Mouse (Mus musculus) hindbrain, embryonic 14.5 days (tissue): ENCODE measurements around the gene Il19. TPM values are rescaled to one million over a fixed set of nuclear protein-coding genes. Genes with fewer than 3 reads are reported as not detected.

Source experiments
- ATAC-seq: fragments of 200-750 bp; cut with Nextera tagmentation; 2 replicates; pipeline ENCODE4 v1.8.0; 2017; ENCODE audit warnings: moderate number of reproducible peaks, mild to moderate bottlenecking, moderate TSS enrichment, moderate library complexity; ENCODE audit not compliant: low FRiP score
- DNase-seq: peaks from one replicate; pipeline ENCODE4 v3.0.0-alpha.2; 2015; ENCODE audit warnings: low spot score
- H3K27ac ChIP-seq: fragments of 300-500 bp; sonication (generic); 2 replicates; pipeline ENCODE4 v1.5.1; 2014; ENCODE audit warnings: mild to moderate bottlenecking, moderate library complexity
- H3K27me3 ChIP-seq: fragments of 300-500 bp; sonication (generic); 2 replicates; pipeline ENCODE4 v1.6.1; 2014; ENCODE audit warnings: mild to moderate bottlenecking, low read length, mixed read lengths; ENCODE audit not compliant: control insufficient read depth, insufficient read depth
- H3K36me3 ChIP-seq: fragments of 300-500 bp; sonication (generic); replicated peaks from 2 replicates; pipeline ENCODE4 v1.6.1; 2014; ENCODE audit not compliant: control insufficient read depth, insufficient read depth
- H3K4me1 ChIP-seq: fragments of 300-500 bp; sonication (generic); replicated peaks from 2 replicates; pipeline ENCODE4 v1.6.1; 2014; ENCODE audit warnings: antibody characterized with exemption, low read length, mixed read lengths; ENCODE audit not compliant: control insufficient read depth, insufficient read depth
- H3K4me2 ChIP-seq: fragments of 300-500 bp; sonication (generic); replicated peaks from 2 replicates; pipeline ENCODE4 v1.6.1; 2014; ENCODE audit warnings: mild to moderate bottlenecking, moderate library complexity
- H3K4me3 ChIP-seq: fragments of 300-500 bp; sonication (generic); replicated peaks from 2 replicates; pipeline ENCODE4 v1.5.1; 2014; ENCODE audit warnings: mild to moderate bottlenecking, low read length
- H3K9ac ChIP-seq: fragments of 300-500 bp; sonication (generic); 2 replicates; pipeline ENCODE4 v1.6.1; 2014
- H3K9me3 ChIP-seq: fragments of 300-500 bp; sonication (generic); 2 replicates; pipeline ENCODE4 v1.6.1; 2016; ENCODE audit warnings: low read length; ENCODE audit not compliant: control insufficient read depth
- WGBS: fragments of 180-500 bp; shearing (Covaris S2); extraction: QIAGEN DNeasy Blood & Tissue Kit; methylation state at CpG from one replicate; pipeline ENCODE4 v1.1.7; 2014; 5-methylcytosine and 5-hydroxymethylcytosine counted together
- polyA plus RNA-seq: library from polyadenylated mRNA; unstranded; fragments of >200 nt; fragmentation: Nextera tagmentation; extraction: Ambion mirVana; gene quantifications from 2 replicates; pipeline ENCODE4 v1.2.1, GENCODE M21; 2014

Il19 gene
- polyA plus RNA-seq, 1 experiment from 2014 or later, result not detected

DNA sequence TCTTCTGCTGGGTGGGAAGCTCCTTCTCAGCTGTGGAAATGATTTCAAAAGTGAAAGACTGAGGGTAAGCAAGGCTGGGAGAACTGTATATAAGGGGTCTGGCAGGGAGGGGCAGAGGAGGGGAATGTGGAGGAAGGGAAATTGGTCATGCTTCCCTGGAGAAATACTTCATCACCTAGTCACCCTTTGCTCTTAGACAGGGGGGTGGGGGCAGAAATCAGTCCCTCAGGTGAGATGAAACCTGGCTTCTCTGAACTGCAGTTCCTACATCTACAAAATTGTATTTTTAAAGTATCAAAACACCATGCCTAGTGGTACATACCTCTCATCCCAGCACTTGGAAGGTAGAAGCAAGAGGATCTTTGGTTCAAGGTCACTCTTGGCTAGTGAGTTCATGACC is 52.6 kb downstream of the Il19 start, which contains the start of gene Il24:
TSS of gene Il24 (minus strand) at position 101 of the 400 bp plus-strand sequence.
- Histone ChIP-seq H3K4me1 (no peaks in the 10 kb centered on the region), H3K9me3 (no peaks in the 10 kb centered on the region), H3K4me3 (no peak within 1 kb of the TSS), H3K4me2 (no peak within 1 kb of the TSS), H3K27me3 (no peaks in the 10 kb centered on the region), H3K9ac (no peak within 1 kb of the TSS), H3K36me3 (no peaks in the 10 kb centered on the region), H3K27ac (no peak within 1 kb of the TSS)
- ATAC-seq (no peak), DNase-seq (no peak)

DNA sequence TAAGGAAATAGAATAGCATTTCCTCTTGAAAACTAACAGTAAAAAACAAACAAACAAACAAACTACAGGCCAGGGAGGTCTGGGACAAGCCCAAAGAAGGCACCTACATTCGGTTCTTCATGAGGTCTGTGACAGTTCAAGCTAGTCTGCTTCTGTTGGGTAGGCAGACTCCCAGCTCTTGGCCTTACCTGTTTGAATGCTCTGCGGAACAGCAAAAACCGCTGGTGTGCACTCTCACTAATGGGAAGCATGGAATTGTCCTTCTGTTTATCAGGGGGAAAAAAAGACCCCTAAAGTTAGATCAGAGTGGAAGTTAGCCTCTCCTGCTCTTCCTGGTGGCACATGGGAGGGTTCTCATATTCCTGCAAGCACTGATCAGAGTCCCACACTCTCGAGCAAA is 56.8 kb downstream of the Il19 start:
- 89% methylated on average over 4 of the region's 4 CpGs for WGBS
- no peak overlapping the region for H3K4me2 ChIP-seq
- no peak for DNase-seq
- H3K27ac ChIP-seq, result no peak overlapping the region
- no peak overlapping the region for H3K4me3 ChIP-seq
- H3K36me3 ChIP-seq, result no peaks in the 10 kb centered on the region
- no peaks in the 10 kb centered on the region for H3K4me1 ChIP-seq
- H3K9me3 ChIP-seq, result no peaks in the 10 kb centered on the region
- H3K27me3 ChIP-seq, result 0 out of 2 replicates have a peak, but pooled peaks cover 4% of the 10 kb centered on the region
- no peak overlapping the region for H3K9ac ChIP-seq
- no peak for ATAC-seq

Other genes with a start within 250 kb of the Il19 start
- not detected in 2 replicates for gene Gm29427, start 224.3 kb downstream of the Il19 start, polyA plus RNA-seq
- 10.6 and 13.9 TPM in 2 replicates for gene Yod1, start 222.8 kb downstream of the Il19 start, polyA plus RNA-seq
- 20.1 and 21.0 TPM in 2 replicates for gene Pfkfb2, start 210.9 kb downstream of the Il19 start, polyA plus RNA-seq
- gene AA986860, start 208.1 kb downstream of the Il19 start, polyA plus RNA-seq, result 0.74 and 1.2 TPM in 2 replicates
- gene Fcamr, start 139.2 kb downstream of the Il19 start, polyA plus RNA-seq, result not detected in 2 replicates
- not detected in 2 replicates for gene Pigr, start 113.4 kb downstream of the Il19 start, polyA plus RNA-seq
- gene Fcmr, start 74.4 kb downstream of the Il19 start, polyA plus RNA-seq, result 0.44 and 1.2 TPM in 2 replicates
- not detected in 2 replicates for gene Il24, start 52.7 kb downstream of the Il19 start, polyA plus RNA-seq
- not detected in 2 replicates for gene Il20, start 28.7 kb downstream of the Il19 start, polyA plus RNA-seq
- gene Il10, start 79.7 kb upstream of the Il19 start, polyA plus RNA-seq, result not detected in 2 replicates
- gene Mapkapk2, start 157.7 kb upstream of the Il19 start, polyA plus RNA-seq, result 22.5 and 23.7 TPM in 2 replicates
- 14.8 and 18.2 TPM in 2 replicates for gene Dyrk3, start 198.2 kb upstream of the Il19 start, polyA plus RNA-seq
- gene Eif2d, start 213.1 kb upstream of the Il19 start, polyA plus RNA-seq, result 50.3 TPM in 2 replicates